Mouse (Mus musculus): ENCODE results near the gene Fbxw4. TPM values are rescaled to one million over a fixed set of nuclear protein-coding genes. Genes with fewer than 3 reads are reported as not detected.

Gene Fbxw4
- polyA plus RNA-seq (2017; shearing (Covaris generic)) = 10 to 100 TPM; 11.4 to 15.5 TPM

DNA sequence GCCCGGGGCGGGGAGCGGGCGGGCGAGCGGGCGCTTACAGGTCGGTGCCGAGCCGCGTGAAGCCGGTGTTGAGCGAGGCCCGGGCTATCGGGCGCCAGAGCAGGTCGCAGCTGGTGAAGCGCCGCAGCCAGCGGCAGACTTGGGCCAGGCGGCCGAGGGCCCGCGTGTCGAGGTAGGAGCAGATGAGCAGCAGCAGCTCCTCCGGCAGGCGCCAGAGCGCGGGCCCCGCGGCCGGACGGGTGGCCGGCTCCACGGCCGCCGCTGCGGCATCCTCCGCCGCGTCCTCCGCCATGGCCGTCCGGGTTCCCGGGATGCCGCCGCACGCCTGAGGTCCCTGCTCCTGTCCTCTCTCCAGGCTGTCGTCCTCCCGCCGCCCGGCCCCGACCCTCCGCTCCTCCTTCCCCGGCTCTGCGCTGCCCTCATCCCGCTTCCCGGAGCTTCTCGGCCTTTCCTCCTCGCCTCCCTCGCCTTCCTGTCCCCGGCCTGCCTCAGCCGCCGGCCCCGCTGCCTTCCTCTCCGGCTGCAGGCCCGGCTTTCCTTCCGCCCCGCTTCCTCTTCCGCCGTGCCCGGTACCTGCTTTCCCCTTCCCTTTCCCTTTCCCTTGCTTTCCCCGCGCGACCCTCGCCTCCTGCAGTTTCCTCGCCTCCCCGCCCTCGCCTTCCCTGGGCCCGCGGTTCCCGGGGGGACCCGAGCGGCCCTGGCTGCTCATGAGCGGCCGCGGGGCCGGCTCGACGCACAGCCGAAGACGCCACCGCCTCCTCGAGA is at the start of gene Fbxw4:
Gene Fbxw4 (minus strand): TSS at position 575 of the 765 bp plus-strand sequence.
- ATAC-seq = peak; percentile 77

DNA sequence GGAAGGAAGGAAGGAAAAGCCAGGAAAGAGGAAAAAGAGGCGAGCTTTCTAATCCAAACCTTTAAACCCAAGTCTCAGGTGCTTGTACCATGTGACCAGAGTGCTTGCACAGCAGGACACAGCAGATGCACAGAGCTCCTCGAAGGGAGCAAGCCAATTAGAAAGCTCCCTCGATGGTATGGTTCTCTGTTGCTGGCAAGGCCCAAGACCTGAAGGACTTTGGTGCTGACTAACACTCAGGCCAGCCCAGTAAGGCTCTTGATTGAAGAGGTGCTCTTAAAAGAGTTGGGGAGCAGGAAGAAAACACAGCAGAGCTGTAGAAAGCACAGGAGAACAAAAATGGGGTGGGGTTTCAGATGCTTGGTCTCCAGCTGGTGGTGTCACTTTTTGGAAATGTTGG is 48.6 kb upstream of the Fbxw4 start:
- ATAC-seq = no peak

DNA sequence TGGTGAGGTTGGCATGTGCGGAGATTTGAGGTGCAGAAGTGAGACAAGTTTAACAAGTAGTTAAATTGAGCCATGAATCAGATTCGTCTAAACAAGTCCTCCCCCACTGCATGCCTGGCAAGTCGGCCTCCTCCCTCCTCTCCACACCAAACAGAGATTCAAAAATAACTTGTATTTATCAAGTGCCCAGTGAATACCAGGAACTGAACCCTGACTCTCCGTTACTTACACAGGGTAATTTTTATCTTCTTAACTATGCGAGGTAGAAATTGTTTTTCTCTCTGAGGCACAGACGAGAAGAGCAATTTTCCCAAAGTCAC is 36.1 kb upstream of the Fbxw4 start:
- no peak for ATAC-seq

DNA sequence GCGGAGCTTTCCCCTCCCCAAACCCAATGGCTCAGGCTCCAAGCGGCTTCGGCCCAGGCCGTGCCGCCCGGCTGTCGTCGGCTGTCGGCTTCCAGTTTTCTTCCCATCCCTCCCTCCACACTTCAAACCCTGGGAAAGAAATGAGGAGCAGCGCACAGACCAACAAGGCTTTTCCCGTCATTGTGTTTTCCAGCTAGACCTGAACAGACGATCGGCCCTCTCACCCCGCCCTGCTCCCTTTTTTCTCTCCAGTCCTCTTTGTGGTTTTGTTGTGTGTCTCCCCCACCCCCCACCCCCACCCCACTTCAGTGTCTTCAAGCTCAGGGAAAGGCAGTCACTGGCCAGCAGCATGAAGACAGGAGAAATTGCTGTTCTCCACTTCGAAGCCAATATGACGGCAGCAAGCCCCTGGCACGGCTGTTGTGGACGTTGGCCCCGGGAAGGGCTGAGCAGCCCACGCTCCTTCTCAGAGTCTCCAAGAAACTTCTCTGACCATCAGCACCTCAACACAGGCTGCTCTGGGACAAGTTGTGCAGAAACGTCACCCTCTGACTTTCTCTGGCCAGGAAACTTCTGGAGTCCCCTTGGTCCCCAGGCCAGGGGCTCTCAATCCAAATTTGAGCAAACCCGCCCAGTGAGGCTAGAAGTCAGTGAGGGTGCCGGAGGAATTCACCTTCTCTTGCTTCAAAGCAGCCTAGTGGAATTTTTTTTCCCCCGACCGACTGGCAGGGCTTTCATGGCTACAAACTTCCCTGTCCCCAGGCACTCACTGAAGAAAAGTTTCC is 35.6 kb upstream of the Fbxw4 start:
- ATAC-seq = no peak

DNA sequence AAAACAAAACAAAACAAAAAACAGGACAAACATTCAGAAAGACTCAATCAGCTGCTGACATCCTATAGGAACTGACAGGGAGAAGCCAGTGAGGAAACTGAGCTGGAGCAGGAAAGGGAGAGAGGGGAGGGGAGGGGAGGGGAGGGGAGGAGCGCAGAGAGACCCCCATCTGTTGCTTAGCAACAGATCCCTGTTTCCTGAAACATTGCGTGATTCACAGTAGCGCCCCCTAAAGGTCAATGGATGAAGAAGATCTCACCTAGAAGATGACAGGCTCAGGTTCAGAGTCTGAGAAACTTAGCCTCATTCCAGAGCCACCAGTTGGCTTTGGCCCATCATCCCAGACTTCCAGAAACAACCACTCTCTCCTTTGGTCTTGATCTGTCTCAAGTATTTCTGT is 33.9 kb upstream of the Fbxw4 start:
- no peak for ATAC-seq

DNA sequence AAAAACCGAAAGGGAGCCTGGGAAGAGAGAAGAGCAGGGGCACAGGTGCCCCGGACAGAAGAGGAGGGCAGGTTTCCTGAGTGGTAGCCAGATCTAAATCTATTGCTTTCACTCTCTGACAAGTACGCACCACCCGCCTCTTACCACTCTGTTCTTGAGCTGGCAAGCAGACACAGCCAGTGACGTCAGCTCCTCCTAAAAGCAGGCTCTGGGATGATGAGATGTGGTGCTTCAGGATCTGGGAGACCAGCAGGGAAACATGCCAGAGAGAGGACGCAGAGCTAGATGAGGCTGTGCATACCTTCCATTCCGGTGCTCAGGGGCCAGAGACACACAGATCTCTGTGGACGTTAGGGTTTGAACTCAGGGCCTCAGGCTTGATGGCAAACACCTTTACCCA is 32.1 kb upstream of the Fbxw4 start:
- no peak for ATAC-seq

DNA sequence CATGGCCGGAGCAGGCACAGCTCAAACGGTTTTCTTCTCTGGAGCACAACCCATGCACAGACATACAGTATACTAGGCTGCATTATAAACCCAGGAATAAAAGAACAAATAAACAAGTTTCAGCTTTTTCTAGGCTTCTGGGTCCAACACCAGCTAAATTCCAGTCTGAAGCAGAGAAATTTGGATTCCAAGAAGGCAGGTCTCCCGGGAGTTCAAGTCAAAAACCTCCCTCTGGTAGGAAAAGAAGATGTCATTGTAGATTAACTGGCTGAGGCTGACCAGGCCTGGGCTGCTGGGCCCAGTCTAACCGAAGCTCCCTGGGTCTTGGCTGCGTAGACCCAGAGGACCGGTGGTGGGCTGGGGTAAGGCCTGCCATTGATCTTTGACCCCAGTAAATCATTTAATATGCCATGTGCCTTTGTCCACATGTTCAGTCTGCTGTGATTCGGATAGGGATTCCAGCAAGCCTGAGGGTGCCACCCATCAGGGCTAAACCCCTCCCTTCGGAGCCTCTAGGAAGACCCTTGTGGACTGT is 31.0 kb upstream of the Fbxw4 start:
- ATAC-seq = no peak

DNA sequence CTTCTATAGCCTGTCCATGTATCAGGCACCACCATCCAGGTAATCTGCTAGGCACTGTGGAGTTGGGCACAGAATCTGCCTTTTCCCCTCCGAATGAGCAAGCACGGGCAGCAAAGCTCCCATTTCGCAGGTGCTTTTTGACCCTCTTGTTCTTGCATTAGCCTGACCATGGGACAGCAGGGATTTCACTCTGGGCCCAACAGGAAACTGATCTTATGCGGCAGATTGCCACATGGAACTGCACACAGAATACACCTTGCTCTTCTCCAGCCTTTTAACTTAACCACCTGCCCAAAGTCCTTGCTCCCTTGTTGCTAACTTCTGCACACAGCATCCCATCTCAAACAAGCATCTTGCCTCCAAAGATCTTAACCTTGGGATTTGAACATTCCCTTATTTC is 26.9 kb upstream of the Fbxw4 start:
- ATAC-seq = no peak

DNA sequence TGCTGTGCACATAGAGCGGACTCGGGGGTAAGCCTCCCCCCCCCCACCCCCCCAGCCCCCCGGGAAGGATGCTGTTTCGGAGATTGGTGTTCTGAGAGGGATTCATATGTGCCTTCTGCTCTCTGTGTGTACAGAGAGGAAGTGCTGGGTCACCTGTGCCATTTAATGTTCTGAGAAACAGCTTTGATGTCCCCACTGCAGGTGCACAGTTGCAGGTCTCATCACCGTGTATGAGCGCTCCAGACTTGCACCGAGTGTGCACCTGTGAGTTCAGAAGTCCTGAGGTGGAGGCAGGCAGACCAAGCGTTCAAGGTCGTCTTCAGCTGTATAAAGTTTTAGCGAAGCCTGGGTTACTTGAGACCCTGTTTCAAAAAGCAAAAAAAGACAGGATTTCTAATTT is 23.6 kb upstream of the Fbxw4 start:
- no peak for ATAC-seq

DNA sequence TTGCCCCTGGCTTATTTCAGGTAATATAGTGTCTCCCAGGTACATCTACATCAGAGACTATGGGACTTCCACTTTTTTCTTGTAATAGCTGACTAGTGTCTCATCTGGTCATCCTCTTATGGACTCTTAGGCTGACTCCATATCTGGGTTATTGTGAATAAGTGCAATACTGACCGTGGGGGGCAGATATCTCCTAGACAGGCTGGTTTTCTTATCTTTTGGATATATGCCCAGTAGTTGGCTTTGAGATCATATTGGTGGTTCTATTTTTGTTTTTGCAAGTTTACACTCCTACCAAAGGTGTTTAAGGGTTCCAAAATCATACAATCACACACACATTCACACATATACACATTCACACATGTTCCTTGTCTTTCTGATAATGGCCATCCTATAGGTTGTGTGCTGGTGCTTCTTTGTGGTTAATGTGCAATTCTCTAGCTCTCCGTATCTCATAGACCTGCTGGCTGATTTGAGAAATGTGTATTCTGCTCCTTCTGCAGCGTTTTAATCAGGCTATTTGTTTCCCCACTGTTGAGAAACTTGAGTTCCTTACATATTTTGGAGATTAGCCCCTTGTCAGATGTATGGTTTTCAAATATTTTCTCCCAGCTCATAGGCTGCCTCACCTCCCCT is 20.5 kb upstream of the Fbxw4 start:
- ATAC-seq = no peak

DNA sequence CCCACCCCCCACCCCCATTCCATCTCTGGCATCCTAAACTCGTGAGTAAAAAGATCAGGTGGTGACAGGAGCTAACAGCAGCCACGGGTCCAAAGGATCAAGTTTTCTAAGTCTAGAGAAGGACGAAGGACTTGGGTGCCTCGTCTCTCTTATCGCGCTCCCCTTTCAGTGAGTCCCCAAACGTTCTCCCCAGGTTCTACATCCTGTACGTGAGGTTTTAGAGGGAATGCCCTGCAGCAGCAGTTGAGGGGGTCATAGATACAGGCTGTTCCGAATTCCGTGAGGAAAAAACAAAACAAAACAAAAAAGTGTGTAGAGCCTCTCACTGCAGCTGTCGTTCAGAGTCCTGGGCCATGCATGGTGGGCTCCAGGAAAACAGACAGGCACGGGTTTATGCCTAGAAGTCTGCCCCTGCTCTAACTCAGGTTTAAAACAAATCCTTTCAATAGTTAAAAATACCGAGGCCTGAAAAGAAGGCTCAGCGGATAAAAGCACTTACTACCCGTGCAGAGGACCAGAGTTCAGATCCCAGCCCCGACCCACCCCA is 16.7 kb upstream of the Fbxw4 start:
- ATAC-seq = no peak

DNA sequence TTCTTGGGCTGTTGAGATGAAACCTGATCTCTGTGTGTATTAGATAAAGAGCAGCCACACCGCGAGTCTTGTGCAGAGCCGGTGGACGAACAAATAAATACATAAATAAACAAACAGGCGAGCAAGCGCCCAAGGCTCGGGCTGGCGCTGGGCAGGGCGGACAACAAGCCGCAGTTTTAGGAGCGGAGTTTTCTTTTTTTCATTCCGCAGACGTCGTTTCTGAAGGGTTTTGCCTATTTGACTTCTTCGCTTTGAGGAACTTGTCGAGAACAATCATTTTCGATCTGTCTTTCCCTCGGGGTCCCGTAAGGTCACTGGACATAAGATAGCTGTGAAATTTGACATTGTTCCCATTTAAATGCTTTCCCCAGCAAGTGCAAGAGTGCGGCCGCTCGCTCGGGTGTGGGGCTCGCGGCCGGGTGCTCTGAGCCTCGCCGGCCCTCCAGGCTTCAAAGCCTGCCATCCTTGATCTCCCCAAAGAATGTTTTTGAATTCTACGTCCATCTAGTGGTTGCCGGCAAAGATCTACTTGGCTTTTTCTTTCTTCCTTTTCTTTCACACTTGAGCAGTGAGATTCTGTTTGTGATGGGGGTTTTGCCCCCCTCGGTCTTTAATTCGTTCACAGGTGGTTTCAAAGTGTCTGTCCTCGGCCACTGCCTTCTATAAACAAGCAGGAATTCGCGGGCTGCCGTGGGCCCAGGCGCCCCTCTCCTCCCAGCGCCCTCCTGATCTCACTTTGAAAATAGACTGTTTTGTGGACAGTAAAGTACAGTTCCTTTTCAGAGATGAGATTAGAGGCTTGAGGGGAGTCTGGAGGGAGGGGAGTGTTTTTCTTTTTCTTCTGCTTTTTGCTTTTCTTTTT is 15.8 kb upstream of the Fbxw4 start:
- ATAC-seq = no peak

DNA sequence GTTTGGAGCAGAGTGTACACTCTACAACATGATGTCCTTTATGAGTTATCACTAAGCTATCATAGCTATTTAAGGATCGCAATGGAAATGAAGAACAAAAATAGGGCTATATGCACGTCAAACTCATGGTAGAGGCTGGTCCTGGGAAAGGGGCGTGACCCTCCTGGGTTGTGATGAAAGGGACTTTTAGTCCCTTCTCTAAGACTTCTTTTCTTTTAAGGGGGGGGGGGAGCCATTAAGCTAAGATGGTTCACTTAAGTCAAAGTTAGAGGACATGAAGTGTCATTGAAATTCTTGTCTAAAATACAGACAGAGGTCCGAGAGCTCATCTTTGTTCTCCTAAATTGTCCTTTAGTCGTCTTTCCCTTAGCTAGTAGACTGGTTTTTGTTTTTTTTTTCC is 15.1 kb upstream of the Fbxw4 start:
- no peak for ATAC-seq

DNA sequence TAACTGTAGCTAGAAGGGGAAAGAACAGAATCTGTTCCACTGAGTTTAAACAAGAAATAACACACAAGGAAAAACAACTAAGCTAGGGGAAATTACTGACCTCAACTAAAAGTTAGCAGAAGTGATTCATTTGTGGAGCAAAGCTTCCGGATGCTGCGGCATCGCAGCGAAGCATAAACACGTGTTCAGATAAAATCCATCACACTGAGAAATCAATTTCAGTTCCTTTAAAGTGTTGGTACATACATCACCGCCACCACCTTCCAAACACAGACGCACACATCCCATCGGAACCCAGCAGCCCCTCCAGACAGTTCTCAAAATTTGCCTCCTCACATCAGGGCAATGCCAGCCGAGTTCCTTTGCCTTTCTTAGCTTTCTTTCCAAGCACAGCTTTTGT is 12.9 kb upstream of the Fbxw4 start:
- no peak for ATAC-seq

DNA sequence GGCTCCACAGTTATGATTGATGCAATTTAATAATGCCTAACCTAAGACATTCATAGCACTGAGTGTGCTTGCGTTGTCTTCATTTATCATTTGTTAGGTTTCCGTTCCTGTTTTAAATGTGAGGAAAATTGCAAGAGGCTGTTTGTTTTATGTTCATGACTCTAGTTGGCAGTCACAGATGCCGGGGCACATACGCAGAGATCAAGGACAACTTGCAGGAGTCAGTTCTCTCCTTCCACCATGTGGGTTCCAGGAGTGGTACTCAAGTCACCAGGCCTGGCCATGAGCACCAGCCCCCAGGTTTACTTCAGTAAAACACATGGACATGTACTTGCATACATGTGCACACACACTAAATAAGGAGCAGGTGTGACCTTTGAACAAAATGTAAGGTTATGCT is 8.9 kb upstream of the Fbxw4 start:
- ATAC-seq = no peak

DNA sequence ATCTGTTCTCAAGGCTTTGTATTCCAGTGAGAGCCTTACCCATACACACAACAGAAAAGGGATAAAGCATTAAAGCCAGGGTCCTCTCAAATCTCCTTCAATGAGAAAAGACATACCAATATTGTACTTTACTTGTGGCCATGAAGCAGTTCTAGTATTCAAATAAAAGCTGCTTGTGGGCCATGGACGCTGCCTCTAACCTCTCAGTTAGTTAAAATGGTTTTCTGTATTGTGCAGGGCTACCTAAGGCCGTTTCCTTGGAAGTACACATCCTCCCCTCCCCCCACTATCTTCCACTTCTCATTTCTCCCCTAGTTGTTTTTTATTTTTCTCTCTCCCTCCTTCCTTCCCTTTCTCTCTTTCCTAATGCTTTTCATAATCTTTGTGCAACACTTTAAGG is 3.7 kb upstream of the Fbxw4 start:
- no peak for ATAC-seq

DNA sequence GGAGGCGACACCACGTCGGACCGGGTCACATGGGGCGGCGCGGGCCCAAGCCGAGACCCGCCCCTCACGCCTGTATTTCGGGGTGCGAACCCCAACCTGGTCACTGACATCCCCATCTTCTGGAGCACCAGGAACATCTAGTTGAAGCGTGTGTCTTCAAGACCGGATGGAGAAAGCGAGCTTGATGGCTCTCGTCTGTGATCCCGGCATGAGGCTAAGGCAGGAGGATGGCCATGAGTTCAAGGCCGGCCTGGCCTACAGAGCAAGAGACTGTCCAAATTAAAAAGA is 335 bp upstream of the Fbxw4 start:
- peak; percentile 83 for ATAC-seq

DNA sequence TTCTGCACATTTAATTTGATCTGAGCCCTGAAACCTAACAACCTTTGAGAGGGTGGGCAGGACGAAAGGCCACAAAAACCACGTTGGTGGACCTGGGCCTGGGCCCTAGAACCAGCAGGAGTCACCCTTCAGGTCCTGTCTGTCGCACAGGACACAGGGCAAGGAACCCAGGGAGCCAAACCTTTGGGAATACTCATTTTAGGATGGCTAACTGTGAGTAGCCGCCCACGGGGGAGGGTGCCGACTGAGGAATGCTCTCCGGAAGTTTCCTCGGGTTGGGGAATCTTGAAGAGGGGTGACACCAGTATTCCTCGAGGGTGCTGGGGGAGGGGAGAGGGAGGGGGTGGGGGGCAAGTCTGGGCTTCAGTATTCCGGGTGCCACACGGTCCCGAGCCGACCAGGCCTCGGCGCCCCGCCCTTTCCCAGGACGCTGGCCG is 793 bp downstream of the Fbxw4 start:
- ATAC-seq = no peak

DNA sequence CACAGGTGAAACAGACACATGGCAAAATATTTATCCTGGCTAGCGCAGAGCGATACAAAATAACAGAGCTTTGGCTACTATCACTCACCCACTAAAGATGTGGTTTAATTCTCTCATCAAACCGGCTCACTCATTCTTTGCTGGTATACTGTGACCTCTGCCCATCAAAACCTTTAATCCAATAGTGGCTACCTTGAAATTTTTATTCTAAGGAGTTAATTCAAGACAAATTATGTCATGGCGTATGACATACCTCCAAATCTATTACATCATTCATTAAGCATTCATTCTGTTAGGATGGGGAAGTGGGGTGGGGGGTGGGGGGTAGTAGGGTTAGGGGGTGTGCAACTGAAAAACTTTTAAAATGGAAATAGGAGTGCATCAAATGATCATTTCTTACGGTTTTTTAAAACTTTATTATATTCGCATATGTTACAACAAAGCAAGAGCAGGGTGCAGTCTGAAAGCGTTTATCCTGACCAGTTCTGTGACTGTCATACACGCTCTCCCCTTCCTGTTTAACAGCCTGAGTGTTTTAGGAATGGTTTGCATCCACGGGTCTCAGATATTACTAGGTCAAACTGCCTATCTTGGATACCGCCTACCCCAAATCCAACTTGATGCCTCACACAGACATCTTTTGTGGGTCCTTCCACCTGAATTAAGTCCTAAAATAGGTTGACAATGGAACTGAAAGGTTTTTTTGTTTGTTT is 1.4 kb downstream of the Fbxw4 start:
- no peak for ATAC-seq

DNA sequence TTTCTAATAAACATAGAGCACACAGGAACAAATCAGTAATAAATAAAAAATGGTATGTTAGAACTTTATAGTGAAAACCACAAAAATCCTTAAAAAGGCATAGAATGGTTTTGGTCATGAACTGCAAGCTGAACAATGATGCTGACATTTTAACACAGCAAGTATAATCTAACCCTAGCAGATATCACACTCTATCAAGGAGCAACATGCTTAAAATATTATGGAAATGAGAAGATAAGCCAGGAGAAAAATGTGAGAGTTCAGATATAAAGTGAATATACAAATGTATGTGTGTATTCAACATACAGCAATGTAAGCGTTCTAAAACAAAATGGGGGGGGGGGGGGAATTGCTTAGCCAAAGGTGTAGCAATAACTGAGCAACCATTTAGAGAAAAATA is 2.3 kb downstream of the Fbxw4 start:
- no peak for ATAC-seq

DNA sequence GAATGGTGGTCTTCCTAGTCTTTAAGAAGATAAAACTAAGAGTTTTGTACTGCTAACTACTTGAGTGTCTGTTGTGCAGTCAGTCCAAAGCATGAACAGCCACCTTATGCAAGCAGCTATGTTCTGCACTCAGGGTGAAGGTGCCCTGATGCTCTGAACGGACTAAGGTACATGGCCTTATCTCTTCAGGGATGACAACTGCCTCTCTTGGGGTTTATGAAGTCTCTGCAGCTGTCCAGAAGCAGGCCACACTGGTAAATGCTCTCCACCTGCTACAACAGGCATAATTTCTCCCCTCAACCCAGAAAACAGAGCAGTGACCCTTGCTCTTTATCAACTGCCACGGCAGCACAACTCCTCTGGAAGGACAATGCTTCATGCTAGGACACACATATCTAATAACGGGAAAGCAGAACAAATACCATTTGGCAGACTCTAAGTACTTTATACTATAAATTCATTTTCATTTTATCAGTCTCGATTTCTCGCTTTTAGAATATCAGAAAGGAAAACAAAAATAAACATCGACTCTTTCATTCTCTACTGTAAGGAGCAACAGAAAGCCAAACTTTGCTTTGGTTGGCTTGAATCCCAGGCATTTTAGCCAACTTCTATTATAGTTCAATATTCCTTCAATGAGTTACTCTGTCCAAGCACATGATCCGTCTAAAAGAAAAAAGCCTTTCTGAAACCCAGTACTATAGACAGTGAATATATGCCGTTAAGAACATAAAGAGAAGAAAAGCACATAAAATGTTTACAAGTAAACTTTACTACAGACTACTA is 3.1 kb downstream of the Fbxw4 start:
- no peak for ATAC-seq
